Mouse (Mus musculus) cerebellum, adult 9-10 months (tissue): ENCODE measurements at regions not wholly inside any gene's neighbourhood (a gene's known extent, or its start where the extent isn't known, plus 50 kb on each side); places are given as distances from the start of the nearest gene placed in this dataset.

ENCODE experiments used
- DNase-seq: peaks from one replicate; pipeline ENCODE4 v3.0.0; 2022

DNA sequence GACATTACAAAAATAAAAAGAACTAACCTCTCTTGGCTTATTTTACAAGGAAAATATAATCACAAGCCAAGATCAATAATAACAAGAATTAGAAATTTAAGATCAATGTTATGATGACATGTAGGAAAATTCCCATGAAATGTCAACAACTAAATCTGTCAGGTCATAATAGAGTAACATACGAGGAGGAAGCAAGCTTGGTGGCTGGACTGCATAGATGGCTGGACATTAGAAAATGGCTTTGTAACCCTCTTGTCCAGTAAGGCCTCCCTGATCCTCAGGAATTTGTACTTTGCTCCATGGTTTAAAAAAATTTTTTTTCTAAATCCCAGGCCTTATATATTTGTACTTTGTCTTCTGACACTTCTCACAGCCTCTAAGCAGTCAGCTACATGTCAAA is 132.7 kb upstream of the Aoah start:
- DNase-seq, result no peak

DNA sequence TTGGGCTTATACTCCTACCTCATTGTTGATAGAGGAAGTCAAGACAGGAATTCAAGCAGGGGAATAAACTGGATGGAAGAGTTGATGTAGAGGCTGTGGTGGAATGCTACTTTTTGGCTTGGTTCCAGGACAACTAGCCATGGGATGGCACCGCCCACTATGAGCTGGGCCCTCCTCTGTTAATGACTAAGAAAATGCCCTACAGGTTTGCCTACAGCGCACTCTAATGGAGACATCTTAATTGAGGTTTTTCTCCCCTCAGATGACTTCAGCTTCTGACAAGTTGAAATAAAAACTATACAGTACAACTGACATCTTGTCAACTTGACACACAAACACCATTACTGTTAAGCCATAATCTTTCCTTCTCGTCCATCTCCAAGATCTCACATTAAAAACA is 115.2 kb upstream of the Aoah start:
- no peak for DNase-seq

DNA sequence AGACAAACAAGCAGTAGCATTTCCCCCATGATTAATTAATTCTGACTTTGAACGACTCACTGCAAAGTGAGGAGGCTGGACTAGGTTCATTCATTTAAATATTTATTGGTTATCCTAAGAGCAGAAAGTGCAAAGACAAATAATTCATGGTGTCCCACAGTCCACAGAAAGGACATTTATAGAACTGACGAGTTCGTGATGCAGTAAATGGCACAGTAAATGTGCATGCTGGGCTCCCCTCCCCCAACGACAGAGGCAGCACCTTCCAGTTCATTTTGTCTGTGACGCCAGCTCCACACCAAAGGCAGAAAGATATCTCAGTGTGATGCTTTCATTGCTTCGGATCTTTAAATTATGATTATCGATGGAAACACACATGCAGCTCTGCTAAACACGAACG is 107.0 kb upstream of the Aoah start:
- no peak for DNase-seq

DNA sequence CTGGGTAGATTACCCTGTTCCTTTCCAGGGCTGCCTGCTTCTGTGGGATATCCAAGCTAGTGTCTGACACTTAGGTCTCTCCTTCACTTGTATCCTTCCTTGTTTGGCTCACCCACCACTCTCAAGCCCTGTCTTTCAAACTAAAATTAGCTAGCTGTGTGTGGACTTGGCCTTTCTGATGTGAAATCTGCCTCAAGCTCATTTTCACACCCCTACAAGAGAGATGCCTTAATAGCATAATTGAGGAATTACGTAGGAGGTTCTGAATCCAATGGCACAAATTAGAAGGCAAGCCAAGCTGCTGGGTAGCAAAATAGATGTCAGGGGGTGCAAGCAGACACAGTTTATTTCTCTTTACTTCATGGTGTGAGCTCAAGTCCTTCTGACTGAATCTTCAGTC is 106.5 kb upstream of the Aoah start:
- no peak for DNase-seq

DNA sequence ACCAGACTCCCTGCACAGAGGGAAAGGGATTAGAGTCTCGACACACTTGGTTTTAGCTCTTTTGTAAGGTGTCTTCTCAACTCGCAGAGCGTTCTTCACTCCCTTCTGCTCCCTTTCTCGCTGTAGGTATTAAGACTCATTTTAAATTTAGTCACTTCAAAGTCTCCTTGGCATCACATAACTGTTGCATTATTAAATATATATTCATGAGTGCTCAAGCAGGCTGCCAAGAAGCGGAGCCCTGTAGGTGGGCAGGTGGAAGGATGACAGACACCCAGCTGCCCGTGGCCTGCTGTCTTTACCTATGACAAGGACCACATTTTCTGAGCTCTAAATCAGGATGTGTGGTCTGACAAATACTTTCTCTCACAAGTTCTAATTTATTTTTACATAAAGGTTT is 82.4 kb upstream of the Aoah start:
- DNase-seq, result no peak

DNA sequence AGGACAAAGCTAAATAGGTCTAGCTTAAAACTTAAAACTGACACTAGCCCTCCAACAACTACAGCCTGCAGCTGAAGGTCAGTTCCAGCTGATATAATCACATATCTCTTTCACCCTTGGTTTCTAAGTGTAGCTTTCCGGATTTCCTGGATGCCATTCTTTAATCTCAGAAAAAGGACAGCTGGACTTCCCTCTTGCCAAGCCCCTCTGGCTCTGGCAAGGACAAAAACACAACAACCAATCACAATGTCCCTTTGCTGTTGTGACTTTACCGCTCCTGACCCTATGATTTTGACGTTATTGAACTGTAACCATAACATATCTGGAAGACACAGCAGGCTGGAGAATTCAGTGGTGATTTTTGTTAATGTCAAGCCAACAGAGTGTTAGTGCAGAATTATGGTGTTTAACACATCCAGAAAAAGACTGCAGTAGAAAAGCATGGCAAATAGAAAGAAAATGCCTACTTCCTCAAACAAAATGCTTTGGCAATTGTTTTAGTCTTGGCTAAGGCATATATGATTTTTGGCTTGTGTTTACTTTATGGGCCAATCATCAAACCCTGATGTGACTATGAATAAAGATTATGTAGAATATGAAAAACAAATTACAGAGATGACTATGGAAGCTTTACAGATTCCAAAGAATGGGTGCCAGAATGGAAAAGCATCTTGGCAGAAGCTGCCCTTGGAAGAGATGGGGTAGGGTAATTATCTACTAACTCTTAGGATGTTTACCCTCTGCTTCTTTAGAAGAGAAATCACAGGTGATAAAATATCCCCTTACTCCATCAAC is 70.4 kb upstream of the Aoah start:
- DNase-seq, result no peak

DNA sequence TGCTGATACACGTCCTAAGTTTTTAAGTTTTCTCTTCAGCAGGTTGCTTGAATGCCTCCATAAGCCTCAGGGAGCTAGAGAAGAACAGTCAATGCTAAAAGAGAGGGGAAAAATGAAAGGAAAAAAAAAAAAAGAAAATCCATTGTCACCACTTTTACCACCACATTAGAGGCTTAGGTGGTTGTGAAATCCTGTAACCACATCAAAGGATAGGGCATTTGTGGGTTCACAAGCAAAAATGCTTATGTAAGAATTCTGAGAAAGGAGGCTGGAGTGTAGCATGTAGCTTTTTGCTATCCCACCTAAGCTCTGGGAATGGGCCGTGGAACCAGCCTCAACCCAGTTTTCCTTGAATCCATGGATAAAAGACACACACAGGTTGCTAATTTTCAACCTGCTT is 69.5 kb upstream of the Aoah start:
- no peak for DNase-seq

DNA sequence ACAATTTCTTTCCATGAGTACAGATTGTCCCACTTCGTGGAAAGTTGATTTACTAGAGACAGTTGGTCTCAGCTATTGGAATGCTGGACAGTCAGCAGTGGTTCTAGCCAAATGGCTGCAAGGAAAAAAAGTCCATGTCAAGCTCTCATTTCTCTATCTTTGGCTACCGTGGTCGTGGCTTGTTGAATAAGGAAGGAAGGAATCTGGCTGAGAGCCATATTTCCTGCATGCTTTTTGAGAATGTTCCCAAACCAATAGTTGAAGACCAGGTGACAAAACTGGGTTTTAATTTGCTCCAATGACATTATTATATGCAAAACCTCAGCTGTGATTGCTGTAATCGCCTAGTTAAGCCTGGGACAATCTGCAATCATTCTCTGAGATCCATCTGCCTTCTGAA is 68.4 kb upstream of the Aoah start:
- DNase-seq, result peak; percentile 21

DNA sequence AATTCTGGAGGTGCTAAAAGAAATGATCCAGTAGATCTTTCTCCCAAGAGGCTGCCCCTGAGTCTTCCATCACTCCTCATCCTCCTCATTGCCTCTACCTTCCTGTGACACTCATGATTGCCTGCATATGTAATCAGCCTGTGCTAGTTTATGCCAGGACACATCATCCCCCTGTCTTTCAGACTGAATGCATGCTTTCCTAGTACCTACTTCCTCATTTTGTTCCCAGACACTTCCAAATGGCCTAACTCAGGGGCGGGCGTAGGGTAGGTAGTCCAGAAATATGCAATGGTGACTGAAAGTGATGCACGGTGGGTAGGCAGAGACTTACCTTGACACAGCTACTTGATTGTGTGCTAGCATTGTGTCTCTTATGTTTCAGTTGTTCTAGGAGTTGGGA is 65.8 kb upstream of the Aoah start:
- DNase-seq, result no peak

DNA sequence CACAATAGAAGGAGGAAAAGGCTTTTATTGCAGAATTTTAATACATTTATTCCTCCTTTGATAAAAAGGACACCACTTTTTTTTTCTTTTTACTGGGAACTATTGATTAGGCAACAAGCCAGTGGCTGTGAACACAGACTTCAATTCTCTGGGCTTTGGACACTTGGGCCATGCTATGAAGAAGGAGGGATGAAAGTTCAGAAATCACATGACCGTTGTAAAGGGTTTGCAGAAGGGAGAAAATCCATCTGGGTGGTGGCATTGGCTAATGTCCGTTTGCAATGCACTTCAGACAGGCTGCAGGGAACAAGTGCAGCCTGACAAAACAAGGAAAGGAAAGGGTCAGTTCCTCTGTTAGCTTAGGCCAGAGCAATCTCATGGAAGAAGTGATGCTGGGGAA is 60.9 kb upstream of the Aoah start:
- DNase-seq, result no peak

DNA sequence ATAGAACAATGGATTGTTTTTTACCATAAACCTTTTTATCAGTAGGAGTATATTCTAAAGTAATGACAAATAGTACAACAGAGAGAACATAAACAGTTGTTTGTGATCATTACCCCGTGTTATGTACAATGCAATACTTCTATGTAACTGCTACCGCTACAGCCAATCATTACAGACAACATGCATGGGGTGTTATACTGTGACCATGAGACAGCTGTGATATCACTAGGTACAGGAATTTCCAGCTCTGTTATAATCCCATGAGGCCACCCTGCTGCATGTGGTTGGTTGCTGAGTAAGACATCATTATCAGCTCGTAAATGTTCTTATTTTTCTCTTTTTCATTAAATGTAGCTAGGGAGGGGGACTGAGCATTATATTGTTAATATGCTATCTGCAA is 59.6 kb upstream of the Aoah start:
- no peak for DNase-seq

DNA sequence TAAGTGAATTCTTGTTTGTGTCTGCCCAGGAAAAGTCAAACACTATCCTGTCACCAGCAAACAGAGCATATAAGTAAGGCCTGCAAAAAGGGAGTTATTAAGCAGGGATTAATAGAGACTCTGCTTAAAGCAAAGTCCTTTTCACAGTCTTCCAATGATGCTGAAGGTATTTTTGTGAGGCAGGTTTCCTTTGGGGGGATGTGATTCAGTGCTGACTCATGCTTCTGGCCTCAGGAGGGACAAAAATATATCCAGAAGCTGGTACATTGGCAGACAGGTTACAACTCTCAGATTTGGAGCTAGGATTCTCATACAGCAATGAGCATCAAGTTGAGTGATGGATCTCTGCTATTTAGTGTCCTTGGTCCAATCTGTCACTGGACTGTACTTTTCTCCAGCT is 57.3 kb upstream of the Aoah start:
- no peak for DNase-seq
